Mouse (Mus musculus) midbrain, postnatal 0 days (tissue): ENCODE measurements around the gene Adcy4. TPM values are rescaled to one million over a fixed set of nuclear protein-coding genes. Genes with fewer than 3 reads are reported as not detected.
A peak's percentile ranks its signal among the peaks of the same experiment; 100 is the strongest.

Experiments
- ATAC-seq: fragments of 200-750 bp; cut with Nextera tagmentation; 2 replicates; pipeline ENCODE4 v1.8.0; 2017; ENCODE audit warnings: moderate number of reproducible peaks, mild to moderate bottlenecking, moderate TSS enrichment, moderate library complexity; ENCODE audit not compliant: low FRiP score
- DNase-seq: peaks from one replicate; pipeline ENCODE4 v3.0.0-alpha.2; 2015; ENCODE audit warnings: low spot score
- H3K27ac ChIP-seq: fragments of 300-500 bp; sonication (generic); 2 replicates; pipeline ENCODE4 v1.5.1; 2014; ENCODE audit warnings: low read depth, mild to moderate bottlenecking, low read length, mixed read lengths
- H3K27me3 ChIP-seq: fragments of 300-500 bp; sonication (generic); 2 replicates; pipeline ENCODE4 v1.6.1; 2014; ENCODE audit warnings: low read length, control low read depth, mixed read lengths; ENCODE audit not compliant: insufficient read depth
- H3K36me3 ChIP-seq: fragments of 300-500 bp; sonication (generic); 2 replicates; pipeline ENCODE4 v1.6.1; 2014; ENCODE audit warnings: low read length, control low read depth, mixed read lengths; ENCODE audit not compliant: insufficient read depth
- H3K4me1 ChIP-seq: fragments of 300-500 bp; sonication (generic); 2 replicates; pipeline ENCODE4 v1.6.1; 2014; ENCODE audit warnings: mild to moderate bottlenecking, control low read depth, antibody characterized with exemption, low read length, mixed read lengths; ENCODE audit not compliant: insufficient read depth
- H3K4me2 ChIP-seq: fragments of 300-500 bp; sonication (generic); 2 replicates; pipeline ENCODE4 v1.6.1; 2014; ENCODE audit warnings: low read depth, mild to moderate bottlenecking, low read length, mixed read lengths; ENCODE audit not compliant: poor library complexity, severe bottlenecking
- H3K4me3 ChIP-seq: fragments of 300-500 bp; sonication (generic); 2 replicates; pipeline ENCODE4 v1.5.1; 2014; ENCODE audit warnings: low read depth, mild to moderate bottlenecking, low read length, moderate library complexity
- H3K9ac ChIP-seq: fragments of 300-500 bp; sonication (generic); replicated peaks from 2 replicates; pipeline ENCODE4 v1.6.1; 2014; ENCODE audit warnings: mild to moderate bottlenecking, low read length, moderate library complexity, mixed read lengths; ENCODE audit not compliant: poor library complexity, severe bottlenecking
- H3K9me3 ChIP-seq: fragments of 300-500 bp; sonication (generic); 2 replicates; pipeline ENCODE4 v1.6.1; 2016; ENCODE audit warnings: low read length, control low read depth
- CTCF ChIP-seq: IDR thresholded peaks from 2 replicates; pipeline ENCODE4 v1.5.1; 2016; ENCODE audit warnings: antibody characterized with exemption, mild to moderate bottlenecking
- WGBS: fragments of 180-500 bp; shearing (Covaris S2); extraction: QIAGEN DNeasy Blood & Tissue Kit; methylation state at CpG from one replicate; pipeline ENCODE4 v1.1.7; 2014; 5-methylcytosine and 5-hydroxymethylcytosine counted together
- polyA plus RNA-seq: library from polyadenylated mRNA; unstranded; fragments of >200 nt; fragmentation: Nextera tagmentation; extraction: Ambion mirVana; gene quantifications from 2 replicates; pipeline ENCODE4 v1.2.1, GENCODE M21; 2015
- total RNA-seq: library from RNA; depleted of rRNA; stranded (reverse); fragments of >200 nt; gene quantifications from 2 replicates; pipeline ENCODE4 v1.2.3, GENCODE M21; 2014

Gene Adcy4
- total and polyA plus RNA-seq, 2 experiments from 2014 or later: 1.7 to 3.6 TPM

GRCm38 (mm10) chr14:55743711-55744110 lies 40.2 kb downstream of the Adcy4 start:
- ATAC-seq (peak; percentile 63; the same call in 1 of the 2 replicates), DNase-seq (peak; percentile 83)
- 18% methylated on average over 10 of the region's 10 CpGs for WGBS
- Histone ChIP-seq H3K4me2 (peak overlapping the region; percentile 10; the same call in 1 of the 2 replicates), H3K9me3 (no peaks in the 10 kb centered on the region), H3K27me3 (no peaks in the 10 kb centered on the region), H3K36me3 (peaks cover 13% of the 10 kb centered on the region; the same call in 1 of the 2 replicates), H3K27ac (no peak overlapping the region), H3K4me1 (peaks cover 14% of the 10 kb centered on the region), H3K4me3 (0 out of 2 replicates have a peak overlapping the region, but pooled peaks have one; percentile 0), H3K9ac (no peak overlapping the region)
- TF ChIP-seq CTCF: peak; percentile 98

- 83% methylated on average over 9 of the region's 9 CpGs for WGBS
- Histone ChIP-seq H3K4me1 (no peaks in the 10 kb centered on the region), H3K4me3 (no peak overlapping the region), H3K27ac (no peak overlapping the region), H3K9me3 (no peaks in the 10 kb centered on the region), H3K4me2 (no peak overlapping the region), H3K27me3 (peaks cover 2% of the 10 kb centered on the region; the same call in 1 of the 2 replicates), H3K9ac (no peak overlapping the region), H3K36me3 (peaks cover 18% of the 10 kb centered on the region; the same call in 1 of the 2 replicates)
- no peak for TF ChIP-seq CTCF
- no peak for DNase-seq
- ATAC-seq: no peak
Measured at GRCm38 (mm10) chr14:55737086-55737687, 46.7 kb downstream of the Adcy4 start.

DNA sequence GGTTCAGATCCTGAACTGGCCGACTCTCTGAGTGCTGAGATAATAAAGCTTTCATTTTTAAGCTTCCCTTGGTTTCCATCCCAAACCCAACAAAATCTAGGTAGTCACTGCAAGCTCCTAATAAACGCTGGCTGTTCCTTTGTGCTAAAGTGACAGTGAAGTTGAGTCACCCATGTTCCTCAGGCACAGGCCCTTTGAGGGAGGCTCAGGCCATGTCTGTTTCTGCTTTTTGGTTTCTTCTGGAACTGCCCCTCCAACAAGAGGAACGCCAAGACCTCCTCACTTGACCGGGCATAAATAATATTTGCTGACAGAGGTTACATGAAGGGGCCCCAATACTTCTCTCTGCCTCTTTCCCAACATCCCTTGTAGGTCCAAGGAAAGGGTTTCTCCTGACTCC lies 48.1 kb downstream of the Adcy4 start:
- ATAC-seq: no peak
- Histone ChIP-seq H3K4me3 (no peak overlapping the region), H3K9ac (no peak overlapping the region), H3K4me1 (no peaks in the 10 kb centered on the region), H3K4me2 (no peak overlapping the region), H3K36me3 (peaks cover 14% of the 10 kb centered on the region; the same call in 1 of the 2 replicates), H3K27ac (no peak overlapping the region), H3K9me3 (no peaks in the 10 kb centered on the region), H3K27me3 (peaks cover 2% of the 10 kb centered on the region; the same call in 1 of the 2 replicates)
- no peak for DNase-seq
- 82% methylated on average over 4 of the region's 4 CpGs for WGBS
- TF ChIP-seq CTCF: no peak

- no peak overlapping the region for H3K9ac ChIP-seq
- no peak for DNase-seq
- H3K36me3 ChIP-seq: peaks cover 14% of the 10 kb centered on the region; the same call in 1 of the 2 replicates
- H3K9me3 ChIP-seq: no peaks in the 10 kb centered on the region
- ATAC-seq: no peak
- no peak overlapping the region for H3K4me2 ChIP-seq
- no peak overlapping the region for H3K4me3 ChIP-seq
- 75% methylated on average over 3 of the region's 3 CpGs for WGBS
- H3K27me3 ChIP-seq: peaks cover 2% of the 10 kb centered on the region; the same call in 1 of the 2 replicates
- no peak overlapping the region for H3K27ac ChIP-seq
- no peaks in the 10 kb centered on the region for H3K4me1 ChIP-seq
- TF ChIP-seq CTCF: no peak
Measured at GRCm38 (mm10) chr14:55735334-55735733, 48.6 kb downstream of the Adcy4 start.

- Histone ChIP-seq H3K4me1 (no peaks in the 10 kb centered on the region), H3K9ac (no peak overlapping the region), H3K4me3 (no peak overlapping the region), H3K36me3 (peaks cover 14% of the 10 kb centered on the region; the same call in 1 of the 2 replicates), H3K27ac (no peak overlapping the region), H3K9me3 (no peaks in the 10 kb centered on the region), H3K27me3 (peaks cover 2% of the 10 kb centered on the region; the same call in 1 of the 2 replicates), H3K4me2 (no peak overlapping the region)
- TF ChIP-seq CTCF: no peak
- DNase-seq: no peak
- ATAC-seq: no peak
- WGBS: 78% methylated on average over 7 of the region's 7 CpGs
Measured at GRCm38 (mm10) chr14:55734869-55735268, 49.0 kb downstream of the Adcy4 start.

- Histone ChIP-seq H3K9me3 (no peaks in the 10 kb centered on the region), H3K4me3 (no peak overlapping the region), H3K4me2 (no peak overlapping the region), H3K27ac (no peak overlapping the region), H3K36me3 (peaks cover 5% of the 10 kb centered on the region; the same call in 1 of the 2 replicates), H3K4me1 (no peaks in the 10 kb centered on the region), H3K9ac (no peak overlapping the region), H3K27me3 (peaks cover 2% of the 10 kb centered on the region; the same call in 1 of the 2 replicates)
- ATAC-seq (no peak), DNase-seq (no peak)
- WGBS: 84% methylated on average over 10 of the region's 10 CpGs
- TF ChIP-seq CTCF: no peak
Measured at GRCm38 (mm10) chr14:55733889-55734288, 50.0 kb downstream of the Adcy4 start.
